Mouse (Mus musculus) intestine, embryonic 14.5 days (tissue): ENCODE results near the gene Catsper2. TPM values are rescaled to one million over a fixed set of nuclear protein-coding genes. Genes with fewer than 3 reads are reported as not detected.

Experiments
- ATAC-seq: fragments of 200-750 bp; cut with Nextera tagmentation; replicated peaks from 2 replicates; pipeline ENCODE4 v1.8.0; 2017; ENCODE audit warnings: low read depth, moderate number of reproducible peaks, moderate TSS enrichment, moderate library complexity; ENCODE audit not compliant: low FRiP score, low TSS enrichment
- DNase-seq: peaks from one replicate; pipeline ENCODE4 v3.0.0-alpha.2; 2018; ENCODE audit warnings: low spot score
- H3K27ac ChIP-seq: fragments of 300-500 bp; sonication (generic); 2 replicates; pipeline ENCODE4 v1.5.1; 2014; ENCODE audit warnings: low read depth, mild to moderate bottlenecking, control low read depth
- H3K27me3 ChIP-seq: fragments of 300-500 bp; sonication (generic); replicated peaks from 2 replicates; pipeline ENCODE4 v1.6.1; 2014; ENCODE audit warnings: low read length, control low read depth; ENCODE audit not compliant: control insufficient read depth, insufficient read depth
- H3K36me3 ChIP-seq: fragments of 300-500 bp; sonication (generic); 2 replicates; pipeline ENCODE4 v1.6.1; 2014; ENCODE audit warnings: low read length, control low read depth; ENCODE audit not compliant: control insufficient read depth, insufficient read depth
- H3K4me1 ChIP-seq: fragments of 300-500 bp; sonication (generic); replicated peaks from 2 replicates; pipeline ENCODE4 v1.6.1; 2014; ENCODE audit warnings: low read length, control low read depth, mixed read lengths; ENCODE audit not compliant: control insufficient read depth, insufficient read depth
- H3K4me2 ChIP-seq: fragments of 300-500 bp; sonication (generic); 2 replicates; pipeline ENCODE4 v1.6.1; 2014; ENCODE audit warnings: low read length
- H3K4me3 ChIP-seq: fragments of 300-500 bp; sonication (generic); 2 replicates; pipeline ENCODE4 v1.5.1; 2014; ENCODE audit warnings: low read depth, low read length, control low read depth, mixed read lengths
- H3K9ac ChIP-seq: fragments of 300-500 bp; sonication (generic); 2 replicates; pipeline ENCODE4 v1.6.1; 2014; ENCODE audit warnings: mild to moderate bottlenecking, low read length
- H3K9me3 ChIP-seq: fragments of 300-500 bp; sonication (generic); 2 replicates; pipeline ENCODE4 v1.6.1; 2016; ENCODE audit warnings: low read length, control low read depth; ENCODE audit not compliant: control insufficient read depth
- WGBS: fragments of 180-500 bp; shearing (Covaris S2); extraction: QIAGEN DNeasy Blood & Tissue Kit; methylation state at CpG from one replicate; pipeline ENCODE4 v1.1.7; 2014; 5-methylcytosine and 5-hydroxymethylcytosine counted together
- polyA plus RNA-seq: library from polyadenylated mRNA; unstranded; fragments of >200 nt; fragmentation: Nextera tagmentation; extraction: Ambion mirVana; gene quantifications from 2 replicates; pipeline ENCODE4 v1.2.1, GENCODE M21; 2014

Catsper2 gene
- polyA plus RNA-seq, 1 experiment from 2014 or later: 2.2 TPM

DNA sequence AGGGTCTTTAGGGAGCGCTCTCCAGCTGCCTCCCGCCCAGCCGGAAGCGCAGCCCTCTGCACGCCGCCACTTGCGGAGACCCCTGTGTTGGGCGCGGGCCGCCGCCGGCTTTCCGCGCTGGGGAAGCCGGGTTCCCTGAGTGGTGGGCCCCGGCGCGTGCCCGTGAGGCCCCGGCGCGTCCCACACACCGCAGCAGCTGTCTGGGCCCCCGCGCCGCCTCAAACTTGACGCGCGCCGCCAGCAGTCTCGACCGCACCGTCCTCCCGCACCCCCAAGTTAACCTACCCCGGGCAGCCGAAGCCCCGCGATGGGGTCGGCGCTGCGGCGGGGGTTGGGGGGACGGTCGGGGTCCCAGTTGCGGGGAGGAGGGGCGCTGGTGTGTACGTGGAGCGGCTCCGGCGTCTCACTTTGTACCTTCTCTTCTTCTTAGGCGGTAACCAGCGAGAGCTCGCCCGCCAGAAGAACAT lies 36.0 kb upstream of the Catsper2 start:
- WGBS: 0% methylated on average over 54 of the region's 54 CpGs
- ATAC-seq (peak; percentile 64), DNase-seq (peak; percentile 72)
- Histone ChIP-seq H3K9ac (peak overlapping the region; percentile 93), H3K27me3 (no peaks in the 10 kb centered on the region), H3K4me1 (peaks cover 18% of the 10 kb centered on the region), H3K27ac (peak overlapping the region; percentile 95), H3K4me3 (peak overlapping the region; percentile 97), H3K36me3 (peaks cover 31% of the 10 kb centered on the region), H3K4me2 (peak overlapping the region; percentile 94), H3K9me3 (no peaks in the 10 kb centered on the region)

DNA sequence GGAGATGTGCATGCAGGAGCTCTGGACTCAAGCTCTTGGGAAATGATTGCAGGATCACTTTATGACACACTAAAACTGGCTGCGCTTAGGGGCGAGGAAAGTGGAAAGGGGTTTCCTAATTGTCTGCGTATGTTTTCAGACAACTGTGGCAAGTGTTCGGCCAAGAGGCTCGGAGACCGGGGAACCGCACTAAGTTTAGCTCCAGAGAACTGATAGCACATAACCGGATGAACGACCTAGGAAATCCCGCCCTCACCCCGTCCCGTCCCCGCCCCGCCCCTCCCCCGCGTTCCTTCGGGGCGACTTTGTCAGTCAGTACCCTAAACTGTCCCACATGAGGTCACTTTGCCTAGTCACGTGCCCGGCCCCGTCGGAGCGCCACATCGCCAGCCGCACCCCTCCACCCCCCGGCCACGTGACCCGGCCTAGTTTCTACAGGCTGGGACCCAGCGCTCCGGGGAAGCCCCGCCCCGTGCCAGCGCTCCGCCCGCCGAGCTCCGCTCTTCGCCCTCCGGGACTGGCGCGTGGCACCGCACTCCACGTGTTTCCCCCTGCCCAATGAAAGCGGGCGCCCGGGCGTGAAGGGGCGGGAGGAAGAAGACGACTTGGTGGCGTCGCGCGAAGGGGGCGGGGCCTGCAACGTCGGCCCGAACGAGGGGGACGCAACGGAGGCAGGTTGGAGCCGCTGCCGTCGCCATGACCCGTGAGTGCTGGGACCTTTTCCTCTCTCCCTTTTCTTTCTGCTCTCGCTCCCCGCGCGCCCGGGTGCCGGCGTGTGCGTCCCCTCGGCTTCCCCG lies 35.3 kb upstream of the Catsper2 start, which contains the start of gene Serf2:
Gene Serf2, plus strand, starts transcription at position 457 of the 797 bp plus-strand sequence.
- peak within 1 kb of the TSS; percentile 95 for H3K27ac ChIP-seq
- H3K4me1 ChIP-seq: peaks cover 18% of the 10 kb centered on the region
- H3K27me3 ChIP-seq: no peaks in the 10 kb centered on the region
- ATAC-seq (peak; percentile 99), DNase-seq (peak; percentile 98)
- WGBS: under 1% methylated on average over 66 of the region's 74 CpGs
- H3K9me3 ChIP-seq: no peaks in the 10 kb centered on the region
- peak within 1 kb of the TSS; percentile 93 for H3K9ac ChIP-seq
- peak within 1 kb of the TSS; percentile 97 for H3K4me3 ChIP-seq
- H3K4me2 ChIP-seq: peak within 1 kb of the TSS; percentile 94
- peaks cover 28% of the 10 kb centered on the region for H3K36me3 ChIP-seq

DNA sequence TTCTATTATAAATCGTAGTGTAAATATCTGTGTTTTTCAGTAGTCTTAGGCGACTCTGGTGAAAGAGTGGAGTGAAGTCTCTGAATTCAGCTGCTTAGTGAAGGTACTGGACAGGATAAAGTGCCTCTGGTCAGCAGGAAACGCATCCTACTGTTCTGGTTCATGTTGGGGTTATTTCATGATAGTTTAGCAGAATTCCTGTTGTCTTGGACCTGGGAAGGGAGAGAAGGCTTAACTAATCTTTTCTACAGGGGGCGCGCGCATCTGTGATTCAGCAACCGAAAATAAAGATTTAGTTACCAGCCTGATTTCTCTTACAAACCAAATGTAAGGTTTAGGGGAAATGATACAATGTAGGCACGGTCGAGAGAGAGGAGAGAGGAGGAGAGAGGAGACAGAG lies 34.5 kb upstream of the Catsper2 start:
- 12% methylated on average over 9 of the region's 9 CpGs for WGBS
- Histone ChIP-seq H3K9ac (peak overlapping the region; percentile 60), H3K27ac (peak overlapping the region; percentile 93), H3K36me3 (peaks cover 20% of the 10 kb centered on the region), H3K4me2 (peak overlapping the region; percentile 88), H3K4me3 (peak overlapping the region; percentile 97), H3K9me3 (no peaks in the 10 kb centered on the region), H3K27me3 (no peaks in the 10 kb centered on the region), H3K4me1 (peaks cover 18% of the 10 kb centered on the region)
- DNase-seq (peak; percentile 65), ATAC-seq (no peak)

DNA sequence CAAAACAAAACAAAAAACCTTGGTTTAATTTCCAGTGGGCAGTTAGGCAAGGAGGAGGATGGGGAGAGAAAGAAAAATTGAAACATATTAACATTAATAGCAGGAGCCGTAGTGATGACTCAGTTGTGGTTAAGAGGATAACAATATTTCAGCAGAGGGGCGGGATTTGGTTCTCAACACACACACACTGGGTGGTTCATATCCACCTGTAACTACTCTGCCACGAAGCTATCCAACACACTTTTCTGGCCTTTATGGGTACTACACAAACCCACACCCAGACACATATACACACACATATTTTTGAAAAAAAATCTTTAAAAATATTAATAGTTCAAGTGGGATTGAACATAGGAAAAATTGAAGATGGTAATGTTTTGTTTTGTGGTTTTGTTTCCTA lies 33.4 kb upstream of the Catsper2 start:
- Histone ChIP-seq H3K27me3 (peaks cover under 1% of the 10 kb centered on the region; the same call in 1 of the 2 replicates), H3K36me3 (peaks cover 9% of the 10 kb centered on the region), H3K9me3 (no peaks in the 10 kb centered on the region), H3K27ac (no peak overlapping the region), H3K4me2 (no peak overlapping the region), H3K4me3 (no peak overlapping the region), H3K9ac (no peak overlapping the region), H3K4me1 (peaks cover 12% of the 10 kb centered on the region)
- WGBS: 83% methylated on average over 3 of the region's 3 CpGs
- DNase-seq: no peak
- ATAC-seq: no peak

DNA sequence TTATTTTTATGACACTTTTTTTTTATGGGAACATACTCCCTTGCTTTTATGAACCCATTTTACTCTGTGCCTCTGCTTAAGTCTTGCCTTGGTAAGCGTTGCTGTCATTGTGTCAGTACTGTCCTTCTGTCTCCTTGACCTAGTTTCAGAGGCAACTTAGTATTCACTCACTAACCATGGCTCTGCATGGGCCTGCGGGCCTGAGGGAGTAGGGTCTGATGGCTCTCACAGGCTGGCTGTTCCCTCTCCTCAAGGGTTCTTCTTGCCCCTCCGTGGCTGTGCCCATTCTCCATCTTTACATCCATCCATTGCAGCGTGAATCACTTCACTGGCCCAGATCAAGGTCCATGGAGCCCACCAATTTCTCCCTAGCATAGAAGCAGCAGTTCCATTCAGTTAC lies 32.9 kb upstream of the Catsper2 start:
- H3K36me3 ChIP-seq: peaks cover 8% of the 10 kb centered on the region
- WGBS: 76% methylated on average over 4 of the region's 4 CpGs

DNA sequence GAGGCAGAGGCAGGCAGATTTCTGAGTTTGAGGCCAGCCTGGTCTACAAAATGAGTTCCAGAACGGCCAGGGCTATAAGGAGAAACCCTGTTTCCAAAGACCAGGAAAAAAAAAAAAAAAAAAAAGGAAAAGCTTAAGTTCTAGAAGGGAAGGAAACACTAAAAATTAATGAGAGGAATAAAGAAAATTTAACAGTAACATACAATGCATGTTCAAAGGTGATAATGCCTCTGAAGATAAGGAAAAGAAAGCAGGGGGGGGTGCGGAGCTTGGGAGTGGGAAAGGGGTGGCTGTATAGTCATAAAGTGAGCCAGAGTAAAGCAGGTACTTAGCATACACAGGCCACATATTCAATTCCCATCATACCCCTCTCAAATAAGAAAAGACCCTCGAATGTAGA lies 31.5 kb upstream of the Catsper2 start:
- DNase-seq: no peak
- Histone ChIP-seq H3K4me3 (no peak overlapping the region), H3K4me2 (no peak overlapping the region), H3K36me3 (no peaks in the 10 kb centered on the region), H3K27me3 (peaks cover 6% of the 10 kb centered on the region; the same call in 1 of the 2 replicates), H3K9ac (no peak overlapping the region), H3K27ac (no peak overlapping the region), H3K9me3 (no peaks in the 10 kb centered on the region), H3K4me1 (peaks cover 2% of the 10 kb centered on the region; the same call in 1 of the 2 replicates)
- WGBS: 85% methylated on average over 3 of the region's 3 CpGs
- ATAC-seq: no peak

More for the DNA sequence above, 32.9 kb upstream of the Catsper2 start:
- Histone ChIP-seq H3K4me3 (no peak overlapping the region), H3K4me2 (no peak overlapping the region), H3K9me3 (no peaks in the 10 kb centered on the region), H3K4me1 (peaks cover 14% of the 10 kb centered on the region), H3K27me3 (peaks cover 6% of the 10 kb centered on the region; the same call in 1 of the 2 replicates), H3K27ac (no peak overlapping the region), H3K9ac (no peak overlapping the region)
- ATAC-seq (no peak), DNase-seq (no peak)

DNA sequence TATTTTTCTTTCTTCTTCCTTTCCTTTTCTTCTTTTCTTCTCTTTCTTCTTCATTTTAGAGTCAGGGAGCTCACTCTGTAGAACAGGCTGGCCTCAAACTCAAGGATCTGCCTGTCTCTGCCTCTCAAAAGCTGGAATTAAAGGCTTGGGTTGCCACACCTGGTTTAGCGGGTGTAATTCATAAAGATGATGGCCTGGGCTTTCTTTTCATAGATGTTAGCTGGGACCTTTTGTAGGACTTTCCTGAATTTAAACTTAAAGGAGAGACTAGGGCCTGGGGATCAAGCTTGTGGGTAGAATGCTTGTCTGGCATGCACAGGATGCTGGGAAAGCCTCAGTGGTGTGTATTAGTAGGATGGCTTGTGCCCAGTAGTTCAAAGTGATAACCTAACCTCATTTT lies 30.6 kb upstream of the Catsper2 start, which contains the start of gene Ell3:
Gene Ell3, minus strand, starts transcription at position 101 of the 400 bp plus-strand sequence.
- H3K9ac ChIP-seq: no peak within 1 kb of the TSS
- DNase-seq (no peak), ATAC-seq (no peak)
- H3K4me1 ChIP-seq: peaks cover 2% of the 10 kb centered on the region; the same call in 1 of the 2 replicates
- H3K4me2 ChIP-seq: peak within 1 kb of the TSS; percentile 58
- H3K27ac ChIP-seq: no peak within 1 kb of the TSS
- no peak within 1 kb of the TSS for H3K4me3 ChIP-seq
- peaks cover 6% of the 10 kb centered on the region; the same call in 1 of the 2 replicates for H3K27me3 ChIP-seq
- 88% methylated on average over 1 of the region's 1 CpGs for WGBS
- no peaks in the 10 kb centered on the region for H3K9me3 ChIP-seq
- peaks cover 4% of the 10 kb centered on the region for H3K36me3 ChIP-seq

DNA sequence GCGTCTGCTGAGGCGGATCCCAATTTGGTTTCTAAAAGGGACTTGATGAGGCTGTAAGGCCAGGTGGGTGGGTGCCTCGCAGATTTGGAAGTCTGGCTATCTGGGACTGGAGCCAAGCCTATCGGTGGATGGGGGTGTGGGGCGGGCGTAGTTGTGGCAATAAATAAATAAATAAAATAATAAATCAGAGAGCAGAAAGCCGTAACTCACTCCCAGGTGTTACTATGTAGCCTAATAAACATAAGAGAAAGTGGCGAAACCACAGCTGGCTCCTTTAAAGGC lies 29.4 kb upstream of the Catsper2 start:
- peaks cover 6% of the 10 kb centered on the region; the same call in 1 of the 2 replicates for H3K27me3 ChIP-seq
- H3K36me3 ChIP-seq: peaks cover 14% of the 10 kb centered on the region
- WGBS: 8% methylated on average over 8 of the region's 8 CpGs
- no peak overlapping the region for H3K27ac ChIP-seq
- peak overlapping the region; percentile 23 for H3K9ac ChIP-seq
- DNase-seq (no peak), ATAC-seq (peak; percentile 0; the same call in 1 of the 2 replicates)
- no peaks in the 10 kb centered on the region for H3K9me3 ChIP-seq
- peak overlapping the region; percentile 42 for H3K4me3 ChIP-seq
- peaks cover 2% of the 10 kb centered on the region; the same call in 1 of the 2 replicates for H3K4me1 ChIP-seq
- peak overlapping the region; percentile 58 for H3K4me2 ChIP-seq
